Mouse (Mus musculus) neutrophil, adult 5-6 weeks (primary cell): ENCODE data around the gene Mms22l. TPM values are rescaled to one million over a fixed set of nuclear protein-coding genes. Genes with fewer than 3 reads are reported as not detected.
"Not testable (repeated sequence)": the region's sequence is repeated elsewhere in the genome, so short reads cannot be mapped to it uniquely, and the experiment has no call there.

Experiments used
- ATAC-seq: fragments of 151-379, 151-347 bp; 2 replicates; pipeline ENCODE4 v1.8.0; 2017; ENCODE audit warnings: mild to moderate bottlenecking, moderate TSS enrichment; ENCODE audit not compliant: insufficient number of reproducible peaks, poor library complexity, low FRiP score, severe bottlenecking; ENCODE audit errors: extremely low read depth
- total RNA-seq: library from RNA; stranded (forward); fragments of 200-1000 nt; gene quantifications from 2 replicates; pipeline ENCODE4 v1.2.3, GENCODE M21; 2017

The Mms22l gene
- 5.9 and 6.6 TPM in 2 replicates for total RNA-seq

GRCm38 (mm10) chr4:24496116-24496952 lies at the start of gene Mms22l:
Gene Mms22l, plus strand, starts transcription at chr4:24496451.
- ATAC-seq, result peak; percentile 85

- ATAC-seq, result not testable (repeated sequence)
Measured at GRCm38 (mm10) chr4:24484046-24484445, 12.2 kb upstream of the Mms22l start.

GRCm38 (mm10) chr4:24496953-24497319 lies 685 bp downstream of the Mms22l start:
- ATAC-seq, result no peak

- ATAC-seq, result no peak
Measured at GRCm38 (mm10) chr4:24509195-24509594, 12.9 kb downstream of the Mms22l start.

- no peak for ATAC-seq
Measured at GRCm38 (mm10) chr4:24536989-24537388, 40.7 kb downstream of the Mms22l start.

GRCm38 (mm10) chr4:24543421-24543820 lies 47.2 kb downstream of the Mms22l start:
- no peak for ATAC-seq

GRCm38 (mm10) chr4:24544677-24545151 lies 48.5 kb downstream of the Mms22l start:
- no peak for ATAC-seq

- no peak for ATAC-seq
Measured at GRCm38 (mm10) chr4:24556116-24556820, 60.0 kb downstream of the Mms22l start.

GRCm38 (mm10) chr4:24557149-24557548 lies 60.9 kb downstream of the Mms22l start:
- no peak for ATAC-seq

GRCm38 (mm10) chr4:24568026-24568425 lies 71.8 kb downstream of the Mms22l start:
- ATAC-seq, result no peak

GRCm38 (mm10) chr4:24568989-24569556 lies 72.8 kb downstream of the Mms22l start:
- ATAC-seq, result no peak

- peak; percentile 64; the same call in 1 of the 2 replicates for ATAC-seq
Measured at GRCm38 (mm10) chr4:24574276-24574675, 78.0 kb downstream of the Mms22l start.

- ATAC-seq, result no peak
Measured at GRCm38 (mm10) chr4:24577594-24577993, 81.3 kb downstream of the Mms22l start.

- no peak for ATAC-seq
Measured at GRCm38 (mm10) chr4:24582295-24582694, 86.0 kb downstream of the Mms22l start.

- no peak for ATAC-seq
Measured at GRCm38 (mm10) chr4:24583997-24584396, 87.7 kb downstream of the Mms22l start.

GRCm38 (mm10) chr4:24594824-24595223 lies 98.6 kb downstream of the Mms22l start:
- no peak for ATAC-seq

GRCm38 (mm10) chr4:24596942-24597611 lies 100.8 kb downstream of the Mms22l start:
- no peak for ATAC-seq

GRCm38 (mm10) chr4:24598637-24599036 lies 102.4 kb downstream of the Mms22l start:
- no peak for ATAC-seq

GRCm38 (mm10) chr4:24601711-24602110 lies 105.5 kb downstream of the Mms22l start:
- ATAC-seq, result no peak
